Mouse (Mus musculus): Measurements from ENCODE around the gene Srrm4.

Gene Srrm4

GRCm38 (mm10) chr5:116552584-116552983 is 39.0 kb downstream of the Srrm4 start:
- DNase-seq: no peak

DNA sequence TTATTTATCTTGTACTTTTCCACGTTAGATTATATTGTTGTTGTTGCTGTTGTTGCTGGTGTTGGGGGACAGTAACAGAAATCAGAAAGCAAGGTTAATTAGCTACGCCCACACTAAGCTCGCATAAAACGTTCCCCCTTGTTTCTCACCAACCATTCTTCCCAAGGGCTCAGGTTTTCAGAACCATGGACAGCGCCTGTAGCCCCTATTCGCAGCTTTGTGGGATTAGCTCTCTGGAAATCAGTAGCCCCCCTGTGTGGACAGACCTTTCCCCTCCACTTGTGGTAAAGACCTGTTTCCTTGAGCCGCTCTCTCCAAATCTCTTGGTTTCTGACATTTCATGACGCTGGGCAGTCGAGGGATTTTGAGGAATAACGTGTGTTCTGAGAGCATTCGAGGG is 45.9 kb downstream of the Srrm4 start:
- no peak for DNase-seq

GRCm38 (mm10) chr5:116542317-116542716 is 49.3 kb downstream of the Srrm4 start:
- DNase-seq: no peak

DNA sequence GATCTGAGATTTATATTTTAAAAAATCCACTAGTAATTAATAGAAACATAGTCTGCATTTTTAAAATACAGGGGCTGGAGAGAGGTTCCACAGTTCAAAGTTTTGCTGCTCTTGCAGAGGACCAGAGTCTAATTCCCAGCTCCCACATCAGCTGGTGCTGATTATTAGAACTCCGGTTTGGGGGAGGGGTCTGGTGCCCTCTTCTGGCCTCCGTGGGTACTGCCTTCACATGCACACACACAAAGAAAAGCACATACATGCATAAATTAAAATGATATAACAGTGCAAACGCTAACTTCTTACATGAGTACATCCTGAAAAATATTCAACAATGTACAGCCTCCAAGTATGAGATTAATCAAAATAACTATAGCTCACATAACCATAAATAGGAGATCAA is 50.5 kb downstream of the Srrm4 start:
- DNase-seq: no peak

DNA sequence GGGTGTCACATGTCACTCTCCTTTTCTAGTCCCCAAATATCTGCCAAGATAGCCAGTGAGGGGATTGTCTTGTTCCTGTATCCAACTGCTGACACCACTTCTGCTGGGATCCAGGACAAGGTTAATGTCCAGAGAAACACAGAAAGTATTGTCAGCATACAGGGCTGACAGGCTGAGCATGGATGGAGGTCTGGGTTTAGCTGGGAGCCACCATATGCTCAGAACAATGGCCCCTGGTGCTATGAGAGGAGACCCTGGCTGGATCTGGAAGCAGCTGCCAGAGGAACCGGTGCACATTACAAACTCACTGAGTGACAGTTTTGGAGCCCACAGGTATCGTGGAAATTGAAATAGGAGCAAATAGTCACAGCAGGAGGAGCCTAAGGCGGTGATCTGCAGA is 52.3 kb downstream of the Srrm4 start:
- DNase-seq: no peak

DNA sequence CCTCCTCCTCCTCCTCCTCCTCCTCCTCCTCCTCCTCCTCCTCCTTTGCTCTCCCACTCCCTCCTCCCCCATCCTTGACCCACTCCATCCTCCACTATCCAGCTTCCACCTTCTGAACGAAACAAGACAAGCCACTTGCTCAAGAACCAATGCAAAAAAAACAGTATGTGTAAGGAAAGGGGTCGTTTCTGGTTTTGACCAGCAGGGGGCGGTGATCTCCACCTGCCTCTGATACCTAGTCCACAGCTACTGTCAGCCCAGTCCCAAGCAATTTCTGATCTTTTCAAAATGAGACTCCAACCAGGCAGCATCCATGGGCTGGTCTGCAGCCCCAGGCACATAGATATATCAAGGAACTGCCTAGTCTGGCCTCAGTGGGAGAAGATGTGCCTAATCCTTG is 53.1 kb downstream of the Srrm4 start:
- DNase-seq: no peak

- no peak for DNase-seq
These were observed 65.3 kb downstream of the Srrm4 start for GRCm38 (mm10) chr5:116526324-116526723.

GRCm38 (mm10) chr5:116525308-116525707 is 66.3 kb downstream of the Srrm4 start:
- no peak for DNase-seq

DNA sequence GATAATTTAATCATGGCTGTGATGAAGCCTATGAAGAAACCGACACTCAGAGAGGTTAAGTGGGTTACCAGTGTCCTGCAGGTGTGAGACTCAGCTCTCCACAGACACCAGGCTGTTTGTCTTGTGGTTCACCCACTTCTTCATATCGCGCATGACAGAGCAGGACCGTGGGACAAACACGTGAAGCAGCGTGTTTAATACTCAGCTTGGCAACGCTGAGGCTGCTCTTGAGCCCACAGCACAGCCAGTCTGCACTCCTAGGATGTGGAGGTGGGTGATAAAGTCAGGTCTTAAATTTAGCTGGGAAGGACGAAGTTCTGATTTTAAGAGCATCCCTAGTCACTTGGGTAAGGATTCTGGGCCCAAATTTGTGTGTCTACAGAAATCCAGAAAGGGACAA is 68.1 kb downstream of the Srrm4 start:
- no peak for DNase-seq

DNA sequence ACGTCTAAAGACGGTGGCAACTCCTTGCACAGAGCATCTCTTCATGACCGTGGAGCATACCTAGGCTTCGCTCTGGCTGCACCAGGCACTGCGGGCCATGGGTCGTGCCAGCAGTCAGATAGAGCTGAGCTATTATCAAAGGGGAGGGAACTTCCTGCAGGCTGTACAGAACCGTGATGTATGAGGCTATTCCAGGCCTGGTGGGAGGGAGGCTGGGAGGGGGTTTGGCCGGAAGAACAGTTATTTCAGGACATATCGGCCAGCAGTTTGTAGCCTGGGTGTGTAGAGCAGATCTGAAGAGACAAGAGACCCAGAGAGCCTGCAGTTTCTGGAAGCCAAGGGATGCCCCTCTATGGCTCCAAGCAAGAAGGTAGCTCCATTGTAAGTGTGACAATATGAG is 68.5 kb downstream of the Srrm4 start:
- no peak for DNase-seq

- no peak for DNase-seq
These were observed 69.3 kb downstream of the Srrm4 start for GRCm38 (mm10) chr5:116522273-116522672.

- DNase-seq: no peak
These were observed 73.6 kb downstream of the Srrm4 start for GRCm38 (mm10) chr5:116518047-116518446.

DNA sequence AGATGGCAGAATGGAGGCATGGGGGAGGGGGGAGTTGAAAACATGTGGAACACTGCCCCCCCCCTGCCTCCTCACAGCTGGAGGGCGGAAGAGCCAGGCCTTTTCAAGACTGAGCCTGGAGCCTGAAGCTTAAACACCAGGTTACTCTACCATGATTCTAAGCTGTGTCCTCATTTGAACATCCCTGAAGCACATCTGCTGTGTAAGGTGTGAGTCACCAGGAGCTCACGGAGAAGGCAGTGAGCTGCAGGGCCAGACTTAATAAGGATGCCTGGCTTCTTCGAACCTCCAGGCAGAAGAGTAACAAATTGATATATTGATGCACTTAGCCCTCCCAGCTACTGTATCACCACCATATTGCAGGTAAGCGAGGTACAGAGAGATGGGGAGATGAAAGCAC is 79.5 kb downstream of the Srrm4 start:
- no peak for DNase-seq

GRCm38 (mm10) chr5:116510229-116510628 is 81.4 kb downstream of the Srrm4 start:
- DNase-seq: no peak

- DNase-seq: no peak
These were observed 90.3 kb downstream of the Srrm4 start for GRCm38 (mm10) chr5:116501342-116501741.

GRCm38 (mm10) chr5:116498880-116499640 is 92.6 kb downstream of the Srrm4 start:
- DNase-seq: no peak

DNA sequence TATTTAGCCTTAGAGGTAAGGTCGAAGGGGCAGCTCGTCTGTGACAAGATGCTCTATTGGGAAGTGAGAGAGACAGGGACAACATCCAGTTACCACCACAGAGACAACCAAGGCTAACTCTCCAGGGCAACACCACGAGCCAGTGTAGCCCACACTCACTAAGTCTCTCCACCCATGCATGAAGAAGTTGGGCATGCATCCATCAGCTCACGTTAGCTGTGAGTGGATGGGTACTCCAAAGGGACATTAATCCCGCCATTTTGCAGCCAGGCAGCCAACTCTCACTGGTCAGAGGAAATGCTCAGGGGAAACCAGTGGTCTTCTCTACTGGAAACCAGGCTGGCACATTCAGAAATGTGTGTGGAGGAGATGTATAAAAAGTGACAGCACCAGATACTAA is 93.8 kb downstream of the Srrm4 start:
- DNase-seq: no peak

DNA sequence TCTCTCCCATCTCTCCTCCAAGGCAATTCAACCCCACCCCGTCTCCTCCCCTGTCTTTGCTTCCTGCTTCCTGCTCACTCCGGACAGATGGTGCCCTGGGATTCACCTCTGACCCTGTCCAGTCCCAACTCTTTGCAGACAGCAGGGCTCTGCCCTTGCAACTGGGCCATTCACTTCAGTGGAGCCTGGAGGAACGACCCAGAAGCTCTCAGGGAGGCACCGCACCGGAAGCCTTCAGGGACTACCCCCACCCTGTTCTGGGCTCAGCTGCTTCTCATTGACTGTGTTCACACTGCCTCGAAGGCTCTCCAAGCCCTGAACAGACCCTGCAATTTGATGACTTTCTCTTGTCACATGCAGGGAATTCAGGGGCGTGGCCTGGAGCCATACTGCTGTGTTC is 94.4 kb downstream of the Srrm4 start:
- DNase-seq: no peak

GRCm38 (mm10) chr5:116496717-116497116 is 94.9 kb downstream of the Srrm4 start:
- DNase-seq: no peak

DNA sequence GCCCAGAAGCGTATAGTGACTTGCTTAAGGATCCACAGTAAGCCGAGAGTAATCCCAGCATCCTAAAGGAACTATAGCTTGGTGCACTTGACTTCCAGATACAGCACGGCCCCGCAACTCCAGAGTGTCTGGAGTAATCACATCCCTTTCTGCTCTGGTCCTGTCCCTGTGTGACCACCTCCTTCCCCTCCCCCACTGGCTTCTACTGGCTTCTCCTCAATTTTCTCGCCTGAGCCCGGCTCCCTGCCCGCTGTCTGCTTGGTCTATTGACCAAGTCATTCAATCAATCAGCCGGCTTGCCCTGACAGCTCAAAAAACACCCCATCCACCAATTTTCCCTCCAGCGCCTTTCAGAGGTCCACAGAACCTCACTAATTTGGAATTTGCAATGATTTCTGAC is 96.2 kb downstream of the Srrm4 start:
- no peak for DNase-seq

DNA sequence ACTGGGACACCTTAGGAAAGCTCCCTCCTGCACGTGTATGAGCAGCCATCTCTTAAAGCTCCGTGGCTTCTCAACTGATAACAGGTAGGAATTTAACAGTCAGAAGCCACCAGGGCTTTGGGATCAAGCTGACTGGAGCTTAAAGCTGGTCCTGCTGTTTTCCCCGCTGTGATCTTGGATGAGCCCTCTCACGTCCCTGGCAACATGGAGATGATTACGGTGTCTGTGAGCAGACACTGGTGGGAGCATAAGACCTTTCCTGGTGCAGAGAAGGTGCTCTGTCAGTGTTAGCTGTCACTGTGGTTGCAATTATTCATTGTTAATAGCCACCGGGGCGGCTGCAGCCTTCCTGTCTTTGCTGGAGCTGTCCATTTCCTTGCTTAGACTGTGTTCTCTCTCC is 97.2 kb downstream of the Srrm4 start:
- DNase-seq: no peak

DNA sequence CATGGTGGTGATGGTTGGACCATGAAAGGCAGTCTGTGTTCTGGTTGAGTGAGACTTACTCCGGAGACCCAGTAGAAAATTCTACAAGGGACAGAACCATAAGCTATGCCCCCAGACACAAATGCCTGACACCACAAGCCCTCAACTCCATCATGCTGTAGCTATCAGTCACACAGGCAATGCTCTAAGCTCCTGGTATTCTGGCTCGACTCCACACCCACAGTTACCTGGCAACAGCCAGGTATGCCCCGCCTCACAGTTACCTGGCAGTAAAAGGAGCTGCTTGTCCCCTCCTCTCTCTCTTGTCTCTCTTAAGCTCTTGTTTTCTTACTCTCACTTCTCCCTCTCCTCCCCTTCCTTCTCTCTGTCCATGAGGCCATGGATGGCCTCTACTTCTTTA is 98.9 kb downstream of the Srrm4 start:
- no peak for DNase-seq

DNA sequence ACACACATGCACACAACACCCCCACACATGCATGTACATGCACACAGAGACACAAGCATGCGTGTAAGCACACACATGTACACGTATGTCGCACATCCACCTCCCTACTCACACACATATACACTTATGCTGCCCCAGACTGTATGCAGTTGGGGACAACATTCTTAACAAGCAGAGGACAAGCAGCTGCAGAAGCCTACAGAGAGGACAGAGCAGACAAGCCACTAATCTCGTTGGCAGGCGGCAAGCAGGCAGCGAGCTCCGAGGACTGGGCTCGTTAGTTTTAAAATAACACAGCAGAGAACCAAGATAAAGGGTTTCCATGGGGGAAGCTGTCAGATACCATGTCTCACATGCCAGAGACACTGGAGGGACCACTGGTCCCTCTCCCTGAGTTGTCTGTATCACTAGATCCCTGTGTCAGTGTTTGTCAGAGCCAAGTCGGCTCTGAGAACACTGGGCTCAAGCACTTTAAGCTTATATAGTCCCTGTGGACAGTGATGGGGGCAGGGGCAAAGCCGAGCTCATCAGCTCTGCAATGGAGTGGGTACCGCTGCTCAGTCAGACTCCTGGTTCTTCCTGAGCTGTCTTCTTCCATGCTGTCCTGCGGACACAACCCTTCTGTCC is 99.7 kb downstream of the Srrm4 start:
- DNase-seq: no peak

DNA sequence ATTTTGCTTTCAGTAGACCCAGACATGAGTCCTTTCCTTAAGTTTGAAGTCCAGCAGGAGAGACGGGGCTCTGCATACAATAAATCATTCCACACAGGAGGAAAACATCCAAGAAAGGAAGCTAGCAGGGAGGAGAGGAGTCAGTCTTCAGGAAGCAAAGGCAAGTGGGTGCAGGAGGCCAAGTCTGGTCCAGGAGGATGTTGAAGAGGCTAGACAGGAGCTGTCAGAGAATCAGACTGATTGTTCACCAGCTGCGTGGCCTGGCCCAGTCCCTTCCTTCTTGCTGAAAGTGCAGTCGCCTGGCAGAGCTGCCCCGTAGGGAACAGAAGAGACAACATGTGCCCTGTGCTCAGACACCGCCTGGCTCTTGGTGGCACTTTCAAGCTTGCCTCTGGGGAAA is 100.8 kb downstream of the Srrm4 start:
- DNase-seq: no peak

- no peak for DNase-seq
These were observed 102.0 kb downstream of the Srrm4 start for GRCm38 (mm10) chr5:116489621-116490020.
